Mouse (Mus musculus): ENCODE measurements around the gene Smg5. TPM values are rescaled to one million over a fixed set of nuclear protein-coding genes. Genes with fewer than 3 reads are reported as not detected.
"Not testable (repeated sequence)": the region's sequence is repeated elsewhere in the genome, so short reads cannot be mapped to it uniquely, and the experiment has no call there.

Gene Smg5
- total RNA-seq, 2 experiments from 2014 or later: 78.3 to 79.5 TPM

DNA sequence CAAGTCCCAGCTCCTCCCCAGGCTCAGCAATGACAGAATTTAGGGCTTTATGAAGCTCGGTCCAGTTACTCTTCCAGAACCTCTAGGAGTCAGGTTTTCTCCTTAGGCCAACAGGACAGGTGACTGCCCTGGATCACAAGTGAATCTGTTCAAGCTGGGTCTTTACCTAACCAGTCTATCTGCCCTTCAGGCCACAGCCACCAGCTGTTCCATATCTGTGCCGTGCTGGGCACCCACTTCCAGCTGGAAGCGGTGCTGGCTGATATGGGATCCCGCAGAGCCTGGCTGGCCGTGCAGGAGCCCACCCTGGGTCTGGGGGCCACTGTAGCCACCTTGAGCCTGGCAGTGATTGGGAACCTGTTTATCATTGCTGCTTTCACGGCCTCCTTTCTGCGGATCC lies 46.3 kb downstream of the Smg5 start:
- DNase-seq (ENCODE audit: extremely low spot score in 1 of 2, low spot score in 2 of 2); H3K27ac ChIP-seq; intact Hi-C loops (cut with DNase I); H3K4me3 ChIP-seq: not testable (repeated sequence)

DNA sequence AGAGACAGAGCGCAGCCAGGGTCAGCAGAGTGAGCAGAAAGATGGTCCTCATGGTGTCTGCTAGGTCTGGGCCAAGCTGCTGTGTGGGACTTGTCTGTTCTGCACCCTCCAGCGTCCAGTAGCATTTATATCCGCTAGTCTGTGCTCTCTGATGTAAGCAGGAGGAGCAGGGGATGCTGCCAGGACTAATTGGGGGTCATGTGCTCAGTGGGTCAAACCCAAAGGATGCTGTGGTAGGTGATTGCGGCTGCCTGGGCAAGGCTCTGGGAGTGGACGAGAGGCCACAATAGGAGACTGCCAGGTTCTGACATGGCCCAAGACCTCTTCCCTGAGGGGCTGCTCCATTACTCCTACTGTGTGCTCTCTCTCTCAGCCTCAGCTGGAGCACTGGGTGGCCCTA lies 48.3 kb downstream of the Smg5 start, which contains the start of gene Bglap:
Bglap (minus strand) TSS at position 101 of the 400 bp plus-strand sequence.
- Histone ChIP-seq H3K4me3 (no peak within 1 kb of the TSS), H3K27ac (no peak within 1 kb of the TSS)
- no peak for DNase-seq (ENCODE audit: extremely low spot score in 1 of 2, low spot score in 2 of 2)
- intact Hi-C loops (cut with DNase I): no loop called here
- no peak for TF ChIP-seq CTCF (IDR thresholded peaks at IDR 0.05)

DNA sequence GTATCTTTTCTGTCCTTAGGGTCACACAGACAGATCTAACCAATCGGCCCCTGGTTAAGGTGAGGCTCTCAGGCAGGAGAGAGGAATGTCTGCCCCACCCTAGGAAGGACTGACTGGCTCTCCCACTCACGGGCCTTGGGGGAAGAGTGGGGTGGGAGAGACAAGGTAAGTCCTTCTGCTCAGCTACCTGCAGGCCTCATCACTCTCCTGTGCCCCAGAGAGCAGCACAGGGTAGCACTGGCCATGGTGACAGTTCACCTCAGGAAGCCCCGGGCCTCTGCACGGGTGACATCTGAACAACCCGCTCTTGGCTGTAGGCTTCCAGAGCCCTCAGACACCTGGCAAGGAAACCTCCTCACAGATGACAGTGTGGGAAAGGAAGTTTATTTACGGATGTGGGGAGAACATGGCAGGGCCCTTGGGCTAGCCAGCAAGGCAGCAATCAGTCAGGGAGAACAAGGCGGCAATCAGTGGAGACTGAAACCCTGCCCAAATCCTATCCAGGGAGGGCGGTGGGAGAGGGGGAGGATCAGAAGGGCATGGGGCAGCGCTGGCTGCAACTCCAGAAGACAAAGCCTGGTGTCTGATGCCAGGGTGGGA lies 57.8 kb downstream of the Smg5 start:
- H3K4me3 ChIP-seq: no peak overlapping the region
- intact Hi-C loops (cut with DNase I): no loop called here
- DNase-seq (ENCODE audit: extremely low spot score in 1 of 2, low spot score in 2 of 2): no peak
- no peak for TF ChIP-seq CTCF (IDR thresholded peaks at IDR 0.05)
- no peak overlapping the region for H3K27ac ChIP-seq

DNA sequence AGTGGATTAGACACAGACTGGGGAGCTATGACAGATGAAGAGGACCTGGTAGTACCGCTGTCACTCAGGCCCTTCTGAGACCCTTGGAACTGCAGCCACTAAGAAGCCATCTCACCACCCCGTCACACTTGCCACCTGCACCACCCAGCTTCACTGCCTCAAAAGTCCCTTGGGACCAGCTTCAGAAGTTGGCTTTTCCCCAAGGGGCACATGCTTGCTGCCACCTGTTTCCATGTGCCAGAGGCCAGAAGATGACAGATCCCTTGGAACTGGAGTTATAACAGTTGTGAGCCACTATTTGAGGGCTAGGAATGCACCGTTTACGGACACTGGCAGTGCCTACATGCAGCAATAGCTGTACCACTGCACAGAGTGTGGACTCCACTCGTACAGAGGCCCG lies 59.2 kb downstream of the Smg5 start:
- H3K4me3 ChIP-seq: no peak overlapping the region
- no peak for TF ChIP-seq CTCF (IDR thresholded peaks at IDR 0.05)
- no peak for DNase-seq (ENCODE audit: extremely low spot score in 1 of 2, low spot score in 2 of 2)
- intact Hi-C loops (cut with DNase I): no loop called here
- no peak overlapping the region for H3K27ac ChIP-seq

DNA sequence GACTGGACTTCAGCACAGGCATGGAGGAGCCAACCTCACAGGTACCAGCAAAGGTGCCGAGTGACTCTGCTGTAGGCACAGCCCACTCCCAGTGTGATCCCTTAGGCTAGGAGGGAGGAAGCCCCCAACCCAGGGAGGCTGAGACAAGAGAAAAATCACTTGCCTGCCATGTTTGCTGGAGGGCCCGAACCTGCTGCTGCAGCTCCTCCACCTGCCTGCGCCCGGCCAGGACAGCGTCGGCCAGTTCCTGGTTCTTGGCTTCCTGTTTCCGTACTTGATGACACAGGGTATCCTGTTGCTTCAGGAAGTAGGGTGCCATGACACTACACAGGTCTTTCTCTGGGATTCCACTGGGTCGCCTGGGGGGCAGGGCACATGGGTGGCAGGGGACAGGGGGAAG lies 59.7 kb downstream of the Smg5 start:
- no peak for TF ChIP-seq CTCF (IDR thresholded peaks at IDR 0.05)
- H3K4me3 ChIP-seq: no peak overlapping the region
- DNase-seq (ENCODE audit: extremely low spot score in 1 of 2, low spot score in 2 of 2): no peak
- H3K27ac ChIP-seq: no peak overlapping the region
- intact Hi-C loops (cut with DNase I): no loop called here

DNA sequence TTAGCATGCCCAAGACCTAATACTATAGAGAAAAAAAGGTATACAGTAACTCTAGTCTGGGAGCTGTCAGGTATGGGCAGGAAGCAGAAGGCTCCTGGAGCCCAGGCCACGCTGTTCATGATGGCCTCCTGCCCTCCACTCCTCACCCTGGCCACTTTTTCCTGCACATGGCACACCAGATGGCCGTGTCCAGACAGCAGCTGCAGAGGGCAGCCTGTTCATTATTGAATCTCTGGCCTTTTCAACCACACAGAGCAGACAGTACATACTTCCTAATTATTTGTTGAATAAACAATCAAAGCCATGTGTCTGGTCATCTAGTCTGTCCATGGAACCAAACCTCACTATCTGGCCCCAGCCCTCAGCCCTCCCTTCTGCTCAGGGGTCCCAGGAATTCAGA lies 62.6 kb downstream of the Smg5 start:
- intact Hi-C loops (cut with DNase I): no loop called here
- Histone ChIP-seq H3K4me3 (no peak overlapping the region), H3K27ac (no peak overlapping the region)
- TF ChIP-seq CTCF (IDR thresholded peaks at IDR 0.05): no peak
- no peak for DNase-seq (ENCODE audit: extremely low spot score in 1 of 2, low spot score in 2 of 2)

DNA sequence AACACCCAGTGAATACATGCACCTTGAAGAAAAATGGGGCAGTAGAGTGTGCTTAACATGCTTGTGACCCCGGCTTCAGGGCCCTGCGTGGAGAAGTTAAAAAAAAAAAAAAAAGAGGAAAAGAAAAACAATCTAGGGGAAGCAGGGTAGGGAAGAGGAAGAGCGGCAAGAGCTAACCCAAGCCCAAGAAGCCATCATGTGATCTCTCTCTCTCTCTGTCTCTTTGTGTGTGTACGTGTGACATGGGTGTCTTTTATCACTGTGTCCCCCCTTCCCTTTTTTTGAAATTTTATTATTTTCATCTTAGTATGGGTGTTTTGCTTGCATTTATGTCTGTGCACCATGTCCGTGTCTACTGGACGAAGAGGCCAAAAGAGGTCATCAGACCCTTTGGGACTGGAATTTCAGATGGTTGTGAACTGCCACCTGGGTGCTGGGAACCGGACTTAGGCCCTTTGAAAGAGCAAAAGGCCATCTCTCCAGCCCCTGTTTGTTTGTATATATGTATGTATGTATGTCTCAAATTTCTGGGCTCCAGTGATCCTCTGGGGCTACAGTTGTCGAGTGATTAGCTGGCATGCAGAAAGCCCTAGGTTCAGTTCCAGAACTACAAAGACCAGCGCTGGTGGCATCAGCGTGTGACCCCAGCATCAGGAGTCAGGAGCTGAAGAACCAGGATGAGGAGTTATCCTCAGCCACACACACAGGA lies 67.6 kb downstream of the Smg5 start:
- Histone ChIP-seq H3K4me3 (no peak overlapping the region), H3K27ac (no peak overlapping the region)
- DNase-seq (ENCODE audit: extremely low spot score in 1 of 2, low spot score in 2 of 2): no peak
- intact Hi-C loops (cut with DNase I): no loop called here
- TF ChIP-seq CTCF (IDR thresholded peaks at IDR 0.05): no peak

DNA sequence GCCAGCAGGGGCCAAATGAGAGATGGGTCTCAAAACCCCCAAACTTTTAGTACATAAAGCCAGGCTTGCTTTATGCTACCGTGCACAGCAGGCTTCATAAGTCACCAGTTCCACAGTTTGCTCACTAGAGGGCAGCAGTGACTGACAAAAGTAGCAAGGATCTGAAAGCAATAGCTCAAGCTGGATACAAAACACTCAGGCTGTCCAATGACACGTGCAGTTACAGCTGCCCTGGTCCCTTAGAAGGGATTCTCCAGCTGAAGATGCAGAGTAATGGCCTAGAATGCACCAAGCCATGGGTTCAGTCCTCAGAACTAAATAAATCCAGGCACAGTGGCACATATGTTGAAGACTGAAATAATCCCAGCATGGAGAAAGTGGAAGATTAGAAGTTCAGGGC lies 71.0 kb downstream of the Smg5 start:
- Histone ChIP-seq H3K4me3 (no peak overlapping the region), H3K27ac (0 out of 2 replicates have a peak overlapping the region, but pooled peaks have one; percentile 16)
- peak; percentile 37 to 56 for DNase-seq (ENCODE audit: extremely low spot score in 1 of 2, low spot score in 2 of 2)
- peak; percentile 89 for TF ChIP-seq CTCF (IDR thresholded peaks at IDR 0.05)
- intact Hi-C loops (cut with DNase I): loop anchor here (1.0 to 5.0 kb wide), 2 partner anchors 60 to 120 kb away; no protein-coding TSS in a partner anchor

DNA sequence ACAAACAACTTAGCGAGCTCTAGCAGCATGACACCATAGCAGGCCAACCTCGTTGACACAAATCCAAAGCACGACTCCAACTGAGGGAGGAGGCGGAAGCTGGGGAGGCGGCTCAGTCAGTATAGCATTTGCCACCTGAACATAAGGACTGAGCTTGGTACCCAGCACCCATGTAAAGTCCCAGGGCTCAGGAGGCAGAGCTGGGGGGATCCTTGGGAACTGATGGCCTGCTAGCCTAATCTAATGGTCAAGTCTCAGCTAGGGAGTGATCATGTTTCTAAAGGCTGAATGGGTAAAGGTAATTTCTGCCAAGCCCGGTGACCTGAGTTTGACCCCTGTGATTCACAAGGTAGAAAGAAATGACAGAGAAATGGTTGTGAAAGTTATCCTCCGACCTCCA lies 71.5 kb downstream of the Smg5 start:
- TF ChIP-seq CTCF (IDR thresholded peaks at IDR 0.05): no peak
- no peak for DNase-seq (ENCODE audit: extremely low spot score in 1 of 2, low spot score in 2 of 2)
- Histone ChIP-seq H3K4me3 (no peak overlapping the region), H3K27ac (no peak overlapping the region)
- intact Hi-C loops (cut with DNase I): loop anchor here (1.0 to 5.0 kb wide), 2 partner anchors 60 to 120 kb away; no protein-coding TSS in a partner anchor

DNA sequence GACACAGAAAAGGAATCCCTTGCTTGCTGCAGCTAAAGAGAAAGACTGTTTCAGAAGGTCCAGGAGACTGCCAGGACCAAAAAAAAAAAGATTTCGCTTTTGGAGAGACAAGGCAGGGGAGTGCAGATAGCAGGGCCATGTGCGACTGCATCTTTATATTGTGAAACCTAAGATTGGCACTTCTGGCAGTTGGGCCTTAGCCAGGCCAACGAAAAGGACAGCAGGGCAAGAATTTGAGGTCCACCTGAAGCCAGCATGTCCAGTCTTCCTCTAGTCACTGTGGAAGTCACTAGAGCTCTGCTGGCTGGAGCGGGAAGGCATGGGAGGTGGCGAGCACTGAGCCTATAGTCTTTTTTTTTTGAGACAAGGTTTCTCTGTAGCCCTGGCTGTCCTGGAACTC lies 72.9 kb downstream of the Smg5 start:
- no peak for TF ChIP-seq CTCF (IDR thresholded peaks at IDR 0.05)
- intact Hi-C loops (cut with DNase I): loop anchor here (5.0 kb wide), 1 partner anchor 118 kb away; no protein-coding TSS in a partner anchor
- no peak overlapping the region for H3K27ac ChIP-seq
- no peak for DNase-seq (ENCODE audit: extremely low spot score in 1 of 2, low spot score in 2 of 2)
- H3K4me3 ChIP-seq: no peak overlapping the region

DNA sequence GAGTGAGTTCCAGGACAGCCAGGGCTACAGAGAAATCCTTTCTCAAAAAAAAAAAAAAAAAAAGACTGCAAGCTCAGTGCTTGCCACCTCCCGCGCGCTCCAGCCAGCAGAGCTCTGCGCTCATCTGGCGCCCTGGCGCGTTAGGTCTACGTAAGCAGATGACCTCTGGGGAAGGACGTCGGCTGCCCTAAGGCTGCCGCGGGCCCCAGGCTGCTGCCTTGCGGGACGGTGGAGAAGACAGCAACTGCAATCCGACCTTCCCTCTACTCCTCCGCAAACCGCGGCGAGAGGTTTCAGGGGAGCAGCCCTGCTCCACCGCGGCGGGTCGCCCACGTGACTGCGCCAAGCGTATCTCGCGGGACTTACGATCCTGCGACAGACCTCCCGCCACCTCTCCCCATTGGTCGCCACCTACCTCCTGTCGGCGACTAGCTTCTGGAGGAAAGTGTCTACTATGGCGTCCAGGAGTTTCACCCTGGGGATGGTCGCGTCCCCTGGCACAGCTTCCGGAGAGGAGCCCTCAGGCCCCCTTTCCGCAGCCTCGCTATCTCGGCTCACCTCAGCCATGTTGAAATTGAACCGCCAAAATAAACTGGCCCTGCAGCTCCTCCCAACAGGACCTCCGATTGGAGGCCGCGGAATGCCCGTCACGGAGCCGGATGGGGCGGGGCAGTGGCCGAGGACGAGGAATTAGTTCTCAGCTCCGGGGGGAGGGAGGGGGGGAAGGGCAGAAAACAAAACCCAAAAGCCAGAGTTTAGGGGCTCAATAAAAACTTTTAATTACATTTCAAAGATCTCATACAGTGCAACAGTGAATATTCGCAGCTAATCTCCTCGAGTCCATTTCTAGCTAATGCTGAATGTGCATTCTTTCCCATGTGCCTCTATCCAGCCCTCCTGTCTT lies 73.9 kb downstream of the Smg5 start, which contains the start of gene Pmf1:
Pmf1 (minus strand) TSS at position 591 of the 904 bp plus-strand sequence.
- intact Hi-C loops (cut with DNase I): loop anchor here (1.0 to 5.0 kb wide), 3 partner anchors 15 to 117 kb away; partner anchors contain the start of gene Slc25a44
- Histone ChIP-seq H3K4me3 (peak within 1 kb of the TSS; percentile 61), H3K27ac (peak within 1 kb of the TSS; percentile 95)
- no peak; the same call in 1 of the 2 replicates for TF ChIP-seq CTCF (IDR thresholded peaks at IDR 0.05)
- peak; percentile 84 to 86 for DNase-seq (ENCODE audit: extremely low spot score in 1 of 2, low spot score in 2 of 2)

Measured in left cerebral cortex, adult 2 months (tissue).